In genomic region chr1:35115521-35115920, GRCm38 (mm10) we compare ENCODE assay signal across 27 mouse cellular contexts.
"Had no signal": no experiment of that assay in that cellular context is flagged by ENCODE, and none has a peak within 500 bp of the region (broad histone marks: within the 10 kb centered on the region; RNA-seq: fewer than 3 reads in every experiment).

No protein-coding gene starts in this region.

- DNase-seq: gastrocnemius, postnatal 14 days; gastrocnemius, postnatal 36 days; heart, adult 11 months; heart, adult 2 months; heart, postnatal 14 days; heart, postnatal 36 days; kidney, adult 11 months; kidney, adult 2 months; kidney, adult 9 months; kidney, postnatal 14 days; kidney, postnatal 36 days; layer of hippocampus, adult 9-11 months; layer of hippocampus, postnatal 36 days; left cerebral cortex, postnatal 4 days had no signal

- H3K4me3 ChIP-seq: heart, adult 2 months; heart, embryonic 13.5 days; heart, embryonic 15.5 days; hindbrain, embryonic 12.5 days; hindbrain, embryonic 15.5 days; kidney, embryonic 15.5 days; limb, embryonic 13.5 days; limb, embryonic 15.5 days; liver, embryonic 12.5 days had no signal

- H3K9ac ChIP-seq: heart, embryonic 13.5 days; heart, embryonic 15.5 days; hindbrain, embryonic 12.5 days; hindbrain, embryonic 15.5 days; kidney, embryonic 15.5 days; limb, embryonic 13.5 days; limb, embryonic 15.5 days; liver, embryonic 12.5 days; liver, embryonic 14.5 days had no signal

- H3K9me3 ChIP-seq: hindbrain, embryonic 15.5 days had no signal

- H3K36me3 ChIP-seq: heart, embryonic 13.5 days; heart, embryonic 15.5 days; hindbrain, embryonic 12.5 days; hindbrain, embryonic 15.5 days; kidney, embryonic 15.5 days; limb, embryonic 13.5 days; limb, embryonic 15.5 days; liver, embryonic 12.5 days had no signal

- H3K27ac ChIP-seq: heart, adult 2 months; heart, embryonic 13.5 days; heart, embryonic 15.5 days; hindbrain, embryonic 12.5 days; hindbrain, embryonic 15.5 days; hindbrain, postnatal 0 days; kidney, embryonic 15.5 days; kidney, postnatal 0 days; limb, embryonic 13.5 days; limb, embryonic 15.5 days; liver, embryonic 12.5 days; liver, embryonic 14.5 days had no signal

- H3K4me1 ChIP-seq: heart, embryonic 13.5 days; heart, embryonic 15.5 days; hindbrain, embryonic 12.5 days; hindbrain, embryonic 15.5 days; kidney, embryonic 15.5 days; limb, embryonic 13.5 days; limb, embryonic 15.5 days; liver, embryonic 12.5 days had no signal

- ATAC-seq: hindbrain, postnatal 0 days; intestine, embryonic 16.5 days; liver, embryonic 12.5 days had no signal

- H3K27me3 ChIP-seq: heart, embryonic 13.5 days; heart, embryonic 15.5 days; hindbrain, embryonic 12.5 days; hindbrain, embryonic 15.5 days; kidney, embryonic 15.5 days; limb, embryonic 13.5 days; limb, embryonic 15.5 days; liver, embryonic 12.5 days had no signal

- H3K4me2 ChIP-seq: heart, embryonic 11.5 days; heart, embryonic 13.5 days; heart, embryonic 15.5 days; hindbrain, embryonic 12.5 days; hindbrain, embryonic 15.5 days; kidney, embryonic 15.5 days; limb, embryonic 13.5 days; limb, embryonic 15.5 days; liver, embryonic 12.5 days had no signal
